Mouse (Mus musculus) B cell, adult 2 months (primary cell): ENCODE data around the gene Wnt2b.

Experiments
- DNase-seq, 2 experiments: peaks; one replicate each; pipeline ENCODE4 v3.0.0; 2022

Wnt2b gene

DNA sequence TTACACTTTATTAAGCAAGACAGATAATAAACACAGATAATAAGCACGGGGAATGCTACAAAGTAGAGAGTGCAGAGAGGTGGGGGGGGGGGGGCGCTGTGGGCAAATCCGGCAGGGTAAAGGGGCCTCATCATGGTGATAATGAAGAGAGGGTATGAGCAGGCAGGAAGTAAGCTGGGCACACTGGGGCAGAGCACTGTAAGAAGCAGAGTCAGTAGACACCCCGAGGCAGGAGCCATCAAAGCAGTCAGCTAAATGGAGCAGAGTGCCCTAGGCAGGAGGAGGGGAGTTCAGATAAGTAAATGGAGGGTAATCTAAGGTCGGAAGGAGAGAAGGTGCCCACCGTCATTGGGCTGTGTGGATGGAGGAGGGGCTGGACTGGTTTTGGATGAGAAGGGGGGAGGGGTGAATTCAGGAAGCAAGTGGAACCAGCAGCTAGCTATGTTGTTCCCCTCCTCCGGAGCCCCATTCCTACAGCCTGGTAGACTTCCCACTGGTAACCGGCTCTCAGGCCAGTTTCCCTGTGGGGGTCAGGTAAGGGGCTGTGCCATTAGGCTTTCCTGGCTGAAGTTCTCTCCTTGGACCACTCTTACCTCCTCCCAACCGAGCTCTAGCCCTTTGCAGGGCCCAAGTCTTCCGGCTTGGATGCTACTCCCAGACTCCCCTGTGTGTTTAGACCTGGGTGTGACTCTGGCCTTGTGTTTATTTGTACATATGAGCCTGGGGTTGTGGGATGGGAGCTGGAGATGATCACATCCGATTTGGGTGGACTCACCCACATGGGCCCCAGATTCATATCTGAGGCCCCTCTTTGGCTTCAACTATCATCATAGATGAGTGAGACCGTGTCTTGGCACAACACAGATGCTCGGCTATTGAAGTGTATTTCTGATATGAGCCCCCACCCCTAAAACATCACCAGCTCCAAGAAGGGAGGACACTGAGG is 1.9 kb upstream of the Wnt2b start:
- no peak for DNase-seq

DNA sequence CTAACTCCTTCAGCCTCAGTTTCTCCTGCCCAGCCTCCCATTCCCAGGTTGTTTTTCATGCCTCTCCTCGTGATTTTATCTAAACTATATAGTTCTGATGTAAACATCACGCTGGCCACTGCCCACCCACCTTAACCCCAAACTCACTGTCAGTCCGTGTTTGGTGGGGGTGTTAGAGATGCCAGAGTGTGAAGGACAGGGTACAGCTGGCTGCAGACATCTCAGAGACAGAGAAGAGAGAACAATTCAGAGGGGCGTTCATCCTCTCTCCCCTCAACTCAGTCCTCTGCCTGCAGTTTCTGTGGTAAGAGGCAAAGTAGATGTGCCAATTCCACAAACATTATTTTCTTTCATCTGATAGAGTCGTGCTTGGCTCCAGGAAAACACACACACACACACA is 1.1 kb upstream of the Wnt2b start:
- DNase-seq = no peak

DNA sequence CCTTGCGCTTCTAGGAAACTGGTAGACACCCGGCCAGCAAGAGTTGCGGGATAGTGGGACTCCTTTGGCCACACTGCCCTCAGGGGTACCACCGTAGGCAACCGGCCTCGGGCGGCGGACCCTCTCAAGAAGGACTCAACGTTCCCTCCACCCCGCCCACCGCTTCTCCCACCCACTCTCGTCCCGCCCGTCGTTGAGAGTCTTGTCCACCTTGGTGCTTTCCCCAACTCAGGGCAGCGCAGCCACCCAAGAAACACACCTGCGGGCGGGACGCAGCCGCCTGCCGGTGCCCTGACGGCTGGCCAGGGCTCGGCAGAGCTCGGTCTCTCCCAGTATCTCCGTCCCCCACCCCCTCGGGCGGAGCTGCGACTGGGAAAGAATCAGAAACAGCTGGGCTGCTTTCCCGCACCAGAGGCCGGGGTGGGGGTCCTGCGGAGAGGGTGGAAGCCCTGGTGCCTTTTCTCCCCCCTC is 455 bp upstream of the Wnt2b start:
- no peak for DNase-seq

DNA sequence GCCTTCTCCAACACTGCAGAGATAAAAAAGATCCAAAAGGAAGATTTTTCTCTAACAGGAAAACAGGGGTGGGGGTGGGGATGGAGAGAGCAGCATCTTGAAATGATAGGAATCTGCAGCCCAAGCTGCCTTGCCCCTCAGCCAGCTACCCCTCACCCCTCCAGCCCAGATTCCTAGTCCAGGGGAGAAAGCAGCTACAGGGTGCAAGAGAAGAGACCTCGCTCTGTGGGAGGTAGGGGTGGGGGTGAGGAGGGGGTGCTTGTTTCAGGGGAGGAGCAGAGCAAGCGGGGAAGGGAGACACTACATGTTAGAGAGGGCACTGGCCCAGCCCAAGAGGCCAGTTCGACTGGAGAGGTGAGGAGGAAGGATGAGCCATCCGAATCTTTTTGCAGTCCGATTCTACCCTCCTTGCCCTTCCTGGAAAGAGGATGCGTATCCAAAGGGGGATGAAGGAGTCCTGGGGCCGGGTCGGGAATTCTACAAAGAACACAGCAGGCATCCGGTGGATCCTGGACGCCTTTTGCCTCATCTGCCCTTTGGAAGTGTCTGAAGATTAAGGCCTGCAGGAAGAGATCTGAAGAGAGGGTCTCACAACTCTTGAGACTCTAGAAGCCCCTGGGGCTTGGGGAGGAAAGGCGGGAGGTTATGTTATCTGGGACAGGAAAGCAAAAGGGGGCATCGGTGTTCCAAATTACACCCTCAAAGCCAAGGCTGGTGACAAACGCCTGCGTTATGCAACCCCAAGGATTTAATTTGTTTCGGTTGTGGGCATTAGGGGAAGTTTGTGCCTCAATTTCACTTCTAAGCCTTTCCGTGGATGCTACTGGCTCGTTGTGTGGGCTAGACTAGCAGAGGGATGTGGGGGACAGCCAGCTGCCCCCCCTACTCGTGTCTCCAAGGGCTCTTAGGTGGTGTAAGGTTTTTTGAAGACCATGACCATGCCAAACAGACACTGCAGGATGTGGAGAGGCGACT is 1.4 kb downstream of the Wnt2b start:
- no peak for DNase-seq

- DNase-seq = no peak
Measured at GRCm38 (mm10) chr3:104956131-104956581, 5.6 kb downstream of the Wnt2b start.

DNA sequence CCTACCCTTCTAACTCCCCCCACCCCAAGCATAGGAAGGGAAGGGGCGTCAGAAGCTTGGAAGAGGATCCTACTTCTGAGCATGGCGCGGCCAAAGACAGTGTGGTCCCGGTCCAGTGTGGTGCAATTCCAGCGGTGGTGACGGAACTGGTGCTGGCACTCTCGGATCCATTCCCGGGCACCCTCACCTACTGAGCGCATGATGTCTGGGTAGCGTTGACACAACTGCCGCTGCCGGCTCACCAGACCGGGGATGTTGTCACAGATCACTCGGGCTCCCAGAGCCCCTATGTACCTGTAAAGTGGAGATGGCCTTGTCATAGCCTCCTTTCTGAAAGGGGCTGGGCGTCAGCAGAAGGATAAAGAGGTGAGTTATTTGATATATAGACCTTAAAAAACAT is 7.2 kb downstream of the Wnt2b start:
- no peak for DNase-seq

DNA sequence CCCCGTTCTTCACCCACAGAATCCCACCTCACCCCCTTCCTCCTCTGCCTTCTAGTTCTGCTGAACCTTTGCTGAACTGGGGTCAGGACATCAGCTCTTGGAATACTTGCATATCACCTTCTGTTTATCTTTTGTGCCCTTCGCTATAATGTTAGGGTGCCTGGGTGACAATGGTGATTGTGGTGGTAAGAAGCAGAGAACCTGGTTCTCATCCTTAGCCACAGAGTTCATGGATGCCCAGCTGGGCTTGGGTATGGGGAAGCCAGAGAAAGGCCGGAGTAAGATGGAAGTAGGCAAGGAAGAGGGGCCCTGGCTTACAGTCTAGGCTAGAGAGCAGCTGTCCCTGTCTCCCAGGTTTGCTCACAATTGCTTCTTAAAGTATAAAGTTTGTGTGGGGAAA is 7.6 kb downstream of the Wnt2b start:
- DNase-seq = no peak

GRCm38 (mm10) chr3:104952891-104953670 is 8.6 kb downstream of the Wnt2b start:
- no peak for DNase-seq

DNA sequence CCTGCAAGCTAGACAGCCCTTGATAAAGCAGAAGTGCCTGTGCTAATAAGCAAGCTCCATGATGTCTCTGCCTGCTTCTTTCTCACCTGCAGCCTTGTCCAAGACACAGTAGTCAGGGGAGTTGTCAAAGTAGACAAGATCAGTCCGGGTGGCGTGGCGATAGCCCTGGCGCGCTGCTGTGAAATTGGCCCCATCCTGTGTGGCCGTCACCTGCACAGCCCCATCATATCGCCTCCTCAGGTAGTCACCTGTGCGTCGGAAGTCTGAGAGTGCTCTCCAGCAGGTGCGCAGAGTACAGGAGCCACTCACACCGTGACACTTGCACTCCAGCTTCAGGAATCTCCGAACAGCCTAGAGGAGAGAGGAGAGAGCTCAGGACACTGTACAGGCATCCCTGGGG is 10.8 kb downstream of the Wnt2b start:
- DNase-seq = no peak

GRCm38 (mm10) chr3:104944894-104945293 is 16.8 kb downstream of the Wnt2b start:
- no peak for DNase-seq

GRCm38 (mm10) chr3:104943333-104943732 is 18.4 kb downstream of the Wnt2b start:
- DNase-seq = no peak

GRCm38 (mm10) chr3:104942682-104943081 is 19.0 kb downstream of the Wnt2b start:
- no peak for DNase-seq

- DNase-seq = no peak
Measured at GRCm38 (mm10) chr3:104940691-104941090, 21.0 kb downstream of the Wnt2b start.

- no peak for DNase-seq
Measured at GRCm38 (mm10) chr3:104938327-104938726, 23.4 kb downstream of the Wnt2b start.

GRCm38 (mm10) chr3:104937728-104938305 is 23.9 kb downstream of the Wnt2b start:
- no peak for DNase-seq

GRCm38 (mm10) chr3:104929385-104929784 is 32.3 kb downstream of the Wnt2b start:
- DNase-seq = no peak

DNA sequence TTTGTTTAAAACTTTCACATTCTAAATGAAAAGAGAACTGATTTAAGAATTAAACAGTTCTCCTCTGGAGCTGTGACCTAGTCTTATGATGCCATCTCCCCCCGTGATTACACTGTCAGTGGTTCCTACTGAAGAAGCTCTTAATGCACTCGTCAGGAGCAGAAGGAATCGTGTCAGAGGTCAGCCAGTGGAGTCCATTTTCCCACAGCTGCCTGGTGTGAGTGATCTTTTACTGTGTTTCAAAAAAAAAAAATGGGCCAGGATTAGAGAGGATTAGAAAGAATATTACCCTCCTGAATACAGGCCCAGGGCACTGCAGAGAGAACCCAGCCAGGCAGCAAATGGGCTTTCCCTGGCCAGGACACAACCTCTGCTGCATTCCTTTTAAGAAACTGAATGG is 46.7 kb downstream of the Wnt2b start:
- DNase-seq = no peak

DNA sequence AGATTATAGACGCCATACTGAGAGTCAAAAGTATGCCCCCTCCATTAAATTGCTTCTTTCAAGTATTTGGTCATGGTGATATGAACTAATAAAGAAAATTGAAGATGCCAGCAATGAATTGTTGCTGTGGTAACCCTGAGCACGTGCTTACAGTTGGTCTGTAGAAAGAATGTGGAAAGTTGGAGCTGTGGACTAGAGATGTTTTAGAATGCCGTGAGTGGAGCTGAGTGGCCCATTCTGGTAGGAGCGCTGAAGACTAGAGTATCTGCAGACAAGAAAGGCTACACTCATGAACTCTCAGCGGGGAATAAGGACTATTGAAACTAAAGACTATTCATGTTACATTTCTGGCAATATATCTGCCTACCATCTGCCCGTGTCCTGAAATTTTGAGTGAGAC is 52.5 kb downstream of the Wnt2b start:
- DNase-seq = no peak

DNA sequence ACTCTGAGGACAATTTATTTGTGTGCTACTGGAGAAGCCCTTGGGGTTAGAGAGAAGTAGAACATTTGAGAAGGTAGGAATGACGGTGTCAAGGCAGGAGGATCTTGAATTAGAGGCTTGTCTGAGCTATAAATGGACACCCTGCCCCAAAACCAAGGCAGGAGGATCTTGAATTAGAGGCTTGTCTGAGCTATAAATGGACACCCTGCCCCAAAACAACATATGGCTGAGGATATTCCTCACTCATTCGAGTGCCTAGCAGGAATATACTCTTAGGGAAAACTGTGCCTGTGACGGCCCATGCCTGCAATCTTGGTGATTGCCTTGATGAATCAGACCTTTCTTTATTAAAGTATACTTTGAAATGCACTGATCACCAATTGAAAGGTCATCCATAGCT is 55.7 kb downstream of the Wnt2b start:
- no peak for DNase-seq

DNA sequence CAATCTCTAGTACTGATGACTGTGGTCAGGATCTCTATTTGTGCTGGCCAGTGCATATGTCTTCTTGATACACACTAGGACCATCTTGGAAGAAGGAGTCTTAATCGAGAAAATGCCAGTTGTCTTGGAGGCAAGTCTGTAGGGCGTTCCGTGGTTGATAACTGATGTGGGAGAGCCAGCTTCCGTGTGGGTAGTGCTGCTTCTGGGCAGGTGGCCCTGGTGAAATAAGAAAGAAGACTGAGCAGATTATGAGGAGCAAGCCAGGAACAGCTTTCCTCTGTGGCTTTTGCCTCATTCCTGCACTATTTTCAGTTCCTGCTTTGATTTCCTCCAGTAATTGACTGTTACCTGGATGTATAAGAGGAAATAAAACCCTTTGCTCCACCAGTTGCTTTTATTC is 56.3 kb downstream of the Wnt2b start:
- no peak for DNase-seq

DNA sequence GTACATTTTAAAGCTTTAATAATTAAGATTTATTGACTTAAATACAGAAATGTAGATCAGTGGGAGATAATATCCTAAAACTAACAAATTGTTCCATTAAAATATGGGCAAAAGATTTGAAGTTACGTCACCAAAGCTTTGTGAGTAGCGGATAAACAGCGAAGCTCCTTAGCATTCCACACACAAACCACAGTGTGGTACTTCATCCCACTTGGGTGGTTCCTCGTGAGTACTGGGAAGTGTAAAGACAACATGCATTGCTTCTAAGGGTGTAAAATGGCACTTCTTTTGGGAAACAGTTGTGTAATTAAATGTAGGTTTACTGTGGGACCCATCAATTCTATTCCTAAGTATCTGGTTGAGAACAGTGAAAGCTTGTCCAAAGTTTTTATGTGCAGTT is 60.6 kb downstream of the Wnt2b start:
- no peak for DNase-seq

DNA sequence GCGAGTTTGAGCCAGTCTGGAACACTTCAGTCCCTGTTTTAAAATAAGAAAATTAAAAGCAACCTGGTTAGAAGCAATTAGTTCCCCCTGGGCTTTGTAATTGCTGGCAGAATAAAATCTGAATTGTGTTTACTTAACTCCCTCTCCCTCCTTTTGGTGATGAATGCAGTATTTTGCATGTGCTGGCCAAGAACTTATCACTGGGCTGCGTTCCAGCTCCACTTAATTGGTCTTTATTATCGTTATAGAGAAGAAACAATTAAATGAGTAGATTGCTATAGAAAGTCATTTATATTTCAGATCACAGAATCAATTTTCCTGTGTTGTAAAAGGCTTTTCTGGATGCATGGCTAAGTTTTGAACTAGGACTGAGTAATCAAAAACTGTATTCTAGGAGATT is 65.6 kb downstream of the Wnt2b start:
- DNase-seq = no peak
